Mouse (Mus musculus) brain, embryonic 14.5 days (tissue): ENCODE measurements around the gene Trio.

Experiments
- CTCF ChIP-seq: fragments of 200-500 bp; IDR thresholded peaks from 2 replicates; pipeline ENCODE4 v1.5.1; 2012; ENCODE audit warnings: inconsistent platforms, mild to moderate bottlenecking, moderate library complexity, borderline replicate concordance; ENCODE audit not compliant: insufficient read depth, insufficient read length; ENCODE audit errors: extremely low read depth
- POLR2A ChIP-seq: fragments of 200-500 bp; IDR thresholded peaks from 2 replicates; pipeline ENCODE4 v1.6.1; 2012; ENCODE audit warnings: mild to moderate bottlenecking, inconsistent platforms, borderline replicate concordance; ENCODE audit not compliant: poor library complexity, insufficient read depth, insufficient read length, severe bottlenecking; ENCODE audit errors: extremely low read depth

DNA sequence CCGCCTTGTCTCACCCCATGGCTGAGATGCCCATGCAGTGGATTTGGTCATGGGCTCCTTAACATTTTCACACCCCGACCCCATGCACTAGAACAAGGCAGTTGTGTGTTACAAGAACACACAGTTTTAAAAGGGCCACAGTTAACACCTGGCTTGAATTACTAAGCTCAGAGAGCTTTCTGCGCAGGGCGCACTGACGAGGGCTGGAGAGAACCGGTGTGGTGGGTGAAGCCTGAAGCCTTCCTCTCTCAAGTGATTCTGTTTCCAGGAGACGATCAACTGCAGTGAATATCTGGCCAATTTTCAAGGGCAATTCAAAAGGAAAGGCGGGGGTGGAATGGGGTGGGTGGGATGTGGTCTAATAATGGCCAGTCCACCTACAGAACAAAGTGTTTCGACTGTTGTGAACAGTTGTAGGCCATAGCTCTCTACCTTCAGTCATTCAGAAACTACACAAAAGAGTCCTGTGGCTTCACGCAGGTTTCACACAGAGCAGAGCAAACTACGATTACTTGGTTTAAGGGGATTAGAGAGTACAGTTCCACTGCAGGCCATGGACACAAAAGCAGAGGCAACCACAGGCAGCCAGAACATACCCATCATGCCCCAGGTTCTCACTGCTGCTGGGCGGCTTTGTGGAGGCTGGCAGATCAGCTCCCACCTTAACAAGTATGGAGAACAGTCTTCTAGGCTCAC lies 214.7 kb downstream of the Trio start:
- no peak for TF ChIP-seq POLR2A
- TF ChIP-seq CTCF, result no peak
